Mouse (Mus musculus): ENCODE results near the gene Numa1.

GRCm38 (mm10) chr7:101970429-101970775 lies 36.5 kb downstream of the Numa1 start:
- TF ChIP-seq CHD2 (IDR thresholded peaks at IDR 0.05; ENCODE audit: low read depth, low read length) (no peak), ZC3H11A (IDR thresholded peaks at IDR 0.05; ENCODE audit: borderline replicate concordance, low read depth, low read length) (no peak)
